Mouse (Mus musculus) ES-E14 (cell line): ENCODE measurements around the gene Srgn.

Experiments used
- CHD2 ChIP-seq: IDR thresholded peaks from 2 replicates; pipeline ENCODE4 v1.6.1; 2014; ENCODE audit warnings: mild to moderate bottlenecking, low read depth, low read length, inconsistent platforms
- HCFC1 ChIP-seq: IDR thresholded peaks from 2 replicates; pipeline ENCODE4 v1.6.1; 2012; ENCODE audit warnings: low read length, inconsistent platforms, borderline replicate concordance; ENCODE audit not compliant: insufficient read depth
- MAFK ChIP-seq: IDR thresholded peaks from 2 replicates; pipeline ENCODE4 v1.6.1; 2014; ENCODE audit warnings: mild to moderate bottlenecking, low read depth, low read length, inconsistent platforms; ENCODE audit not compliant: insufficient read depth

- TF ChIP-seq CHD2 (no peak), HCFC1 (no peak), MAFK (no peak)
Observed at GRCm38 (mm10) chr10:62530183-62530582, 2.9 kb upstream of the Srgn start.
